Mouse (Mus musculus) frontal cortex, adult 2 months (tissue): ENCODE data around the gene Zfc3h1. TPM values are rescaled to one million over a fixed set of nuclear protein-coding genes. Genes with fewer than 3 reads are reported as not detected.

ENCODE experiments used
- DNase-seq, 2 experiments: peaks; one replicate each; pipeline ENCODE4 v3.0.0; 2022; ENCODE audit warnings: low spot score in 1 of 2; ENCODE audit errors: extremely low spot score in 1 of 2
- polyA plus RNA-seq: library from polyadenylated mRNA; depleted of rRNA; stranded (reverse); fragments of >200 nt; gene quantifications from 2 replicates; pipeline ENCODE4 v1.2.3, GENCODE M21; 2012

Gene Zfc3h1
- polyA plus RNA-seq, 1 experiment = 118 TPM

GRCm38 (mm10) chr10:115383644-115384220 lies 1.0 kb upstream of the Zfc3h1 start:
- no peak for DNase-seq

GRCm38 (mm10) chr10:115385018-115386002 lies 551 bp downstream of the Zfc3h1 start:
- DNase-seq = peak in 1 of 2 experiments; percentile 36

- no peak for DNase-seq
These were observed 3.1 kb downstream of the Zfc3h1 start for GRCm38 (mm10) chr10:115387891-115388290.

GRCm38 (mm10) chr10:115391076-115391475 lies 6.3 kb downstream of the Zfc3h1 start:
- DNase-seq = no peak

- no peak for DNase-seq
These were observed 7.1 kb downstream of the Zfc3h1 start for GRCm38 (mm10) chr10:115391896-115392295.

GRCm38 (mm10) chr10:115406393-115406792 lies 21.6 kb downstream of the Zfc3h1 start:
- peak; percentile 17 to 71 for DNase-seq

GRCm38 (mm10) chr10:115413496-115413895 lies 28.7 kb downstream of the Zfc3h1 start:
- no peak for DNase-seq

- DNase-seq = no peak
These were observed 29.3 kb downstream of the Zfc3h1 start for GRCm38 (mm10) chr10:115414056-115414455.

GRCm38 (mm10) chr10:115421976-115422375 lies 37.2 kb downstream of the Zfc3h1 start:
- DNase-seq = no peak

- DNase-seq = no peak
These were observed 40.6 kb downstream of the Zfc3h1 start for GRCm38 (mm10) chr10:115425351-115425750.

GRCm38 (mm10) chr10:115437286-115437685 lies 52.5 kb downstream of the Zfc3h1 start:
- no peak for DNase-seq

GRCm38 (mm10) chr10:115448614-115449013 lies 63.9 kb downstream of the Zfc3h1 start:
- no peak for DNase-seq

GRCm38 (mm10) chr10:115457368-115458021 lies 72.7 kb downstream of the Zfc3h1 start:
- no peak for DNase-seq

GRCm38 (mm10) chr10:115462646-115463045 lies 77.9 kb downstream of the Zfc3h1 start:
- DNase-seq = no peak

GRCm38 (mm10) chr10:115465072-115465471 lies 80.3 kb downstream of the Zfc3h1 start:
- DNase-seq = no peak

- no peak for DNase-seq
These were observed 81.0 kb downstream of the Zfc3h1 start for GRCm38 (mm10) chr10:115465778-115466177.

GRCm38 (mm10) chr10:115467985-115468384 lies 83.2 kb downstream of the Zfc3h1 start:
- DNase-seq = no peak

GRCm38 (mm10) chr10:115468632-115469031 lies 83.9 kb downstream of the Zfc3h1 start:
- DNase-seq = no peak

GRCm38 (mm10) chr10:115469040-115469439 lies 84.3 kb downstream of the Zfc3h1 start:
- DNase-seq = peak in 1 of 2 experiments; percentile 8

GRCm38 (mm10) chr10:115470621-115471334 lies 86.0 kb downstream of the Zfc3h1 start:
- peak in 1 of 2 experiments; percentile 15 for DNase-seq
